Mouse (Mus musculus): ENCODE measurements around the gene 3110001I22Rik.

The 3110001I22Rik gene

DNA sequence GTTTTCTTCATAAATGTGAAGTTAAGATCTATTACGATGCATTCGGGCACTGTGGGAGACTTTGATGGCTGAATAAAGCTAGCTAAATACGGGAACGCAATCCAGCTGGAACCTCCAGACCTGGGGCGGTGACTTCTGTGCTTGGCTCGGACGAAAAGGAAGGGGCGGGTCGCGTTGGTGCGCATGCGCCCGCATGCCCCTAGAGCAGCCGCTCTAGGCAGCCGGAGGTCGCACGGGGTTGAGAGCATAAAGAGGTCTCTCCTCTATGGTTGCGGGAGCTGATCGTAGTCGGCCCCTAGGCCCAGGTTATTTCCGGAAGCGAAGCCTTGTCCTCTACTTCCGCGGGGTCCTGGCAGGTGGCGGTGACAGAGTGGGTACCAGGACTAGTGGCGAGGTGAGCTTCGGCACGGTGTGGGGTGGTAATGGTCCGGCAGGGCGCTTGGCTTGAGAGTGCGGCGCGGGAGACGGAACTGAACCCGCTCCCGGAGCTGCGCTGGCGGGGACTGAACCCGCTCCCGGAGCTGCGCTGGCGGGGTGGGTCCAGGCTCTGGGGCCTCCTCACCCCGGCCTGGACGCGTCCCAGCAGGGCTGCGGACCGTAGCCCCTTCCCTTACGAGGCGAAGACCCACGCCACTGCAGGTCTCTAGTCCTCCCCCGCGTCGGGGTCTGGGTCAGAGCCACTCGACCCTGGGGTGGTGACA is at the start of gene 3110001I22Rik, which contains the start of gene Bfar:
TSS of gene 3110001I22Rik (plus strand) at position 245 of the 701 bp plus-strand sequence.
TSS of gene Bfar (plus strand) at position 174 of the 701 bp plus-strand sequence.
- TF ChIP-seq GATA4 (IDR thresholded peaks at IDR 0.05; ENCODE audit: insufficient replicate concordance, low read length): peak; percentile 71; the same call in 1 of the 2 replicates

DNA sequence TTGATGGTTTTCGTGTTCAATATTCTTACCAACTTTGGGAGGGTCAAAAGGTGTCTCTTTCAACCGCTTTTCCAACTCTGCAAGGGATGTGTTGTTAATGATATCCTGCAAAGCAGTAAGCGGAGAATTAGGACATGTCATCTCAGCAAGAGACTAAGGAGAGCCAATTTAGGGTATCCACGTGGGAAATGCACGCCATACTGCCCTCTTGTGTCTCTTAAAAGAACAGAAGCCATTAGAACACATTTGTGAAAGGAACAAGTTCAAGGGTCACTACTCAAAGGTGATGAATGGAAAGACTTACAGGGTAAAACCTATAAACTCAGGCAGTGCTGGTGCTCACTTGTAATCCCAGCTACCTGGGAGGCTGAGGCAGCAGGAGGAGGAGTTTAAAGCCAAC is 43.4 kb upstream of the 3110001I22Rik start:
- no peak for TF ChIP-seq GATA4 (IDR thresholded peaks at IDR 0.05; ENCODE audit: insufficient replicate concordance, low read length)

DNA sequence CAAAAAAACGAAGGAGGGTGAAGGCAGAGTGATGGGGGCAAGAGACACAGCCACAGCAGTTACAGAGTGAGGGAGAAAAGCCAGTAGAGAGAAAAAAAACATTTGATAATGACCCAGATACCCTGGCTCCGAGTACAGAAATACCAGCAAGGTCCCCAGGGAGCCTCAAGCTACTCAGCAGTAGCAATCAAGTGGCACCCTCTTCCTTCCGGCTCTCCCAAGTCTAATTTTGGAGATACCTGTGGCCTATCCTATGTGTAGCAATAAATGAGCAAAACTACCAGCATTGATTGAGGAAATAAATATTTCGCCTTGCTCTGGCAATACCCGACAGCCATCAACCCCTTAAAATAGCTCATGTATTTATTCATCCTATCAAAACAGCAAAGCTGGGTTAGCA is 32.2 kb upstream of the 3110001I22Rik start:
- TF ChIP-seq GATA4 (IDR thresholded peaks at IDR 0.05; ENCODE audit: insufficient replicate concordance, low read length): no peak

DNA sequence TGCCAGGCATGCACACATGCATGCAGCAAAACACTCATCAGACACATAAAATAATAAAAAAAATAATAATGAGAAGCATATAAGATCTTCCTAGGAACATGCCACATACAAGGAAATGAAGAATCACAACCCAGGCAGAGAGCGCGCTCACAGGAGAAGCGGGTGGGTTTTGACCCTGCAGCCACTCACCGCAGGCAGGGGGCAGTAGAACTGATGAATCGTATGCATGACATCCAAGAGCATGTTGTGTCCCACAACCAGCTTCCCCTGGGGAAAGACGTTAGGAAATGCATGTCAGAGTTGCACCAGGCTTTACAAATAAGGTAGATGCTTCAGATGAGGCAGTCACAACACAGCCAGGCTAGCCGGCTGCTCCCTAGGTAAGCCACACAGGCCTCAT is 31.7 kb upstream of the 3110001I22Rik start:
- no peak for TF ChIP-seq GATA4 (IDR thresholded peaks at IDR 0.05; ENCODE audit: insufficient replicate concordance, low read length)

DNA sequence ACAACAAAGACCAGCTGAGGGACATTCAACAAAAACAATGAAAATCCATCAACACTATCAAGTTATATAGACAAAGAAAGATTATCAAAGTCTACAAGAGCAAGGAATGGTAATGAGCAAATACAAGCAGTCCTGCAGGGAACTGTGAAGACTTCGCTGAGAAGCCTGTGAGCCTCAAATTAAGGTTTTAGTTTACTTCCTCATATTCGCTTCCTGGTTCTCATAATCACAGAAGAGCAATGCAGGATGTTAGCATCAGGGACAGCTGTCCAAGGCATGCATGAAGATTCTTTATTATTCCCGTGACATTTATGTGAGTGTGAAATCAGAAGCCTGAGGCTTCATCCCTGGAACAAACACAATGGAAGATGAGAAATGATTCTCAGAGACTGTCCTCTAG is 27.3 kb upstream of the 3110001I22Rik start:
- TF ChIP-seq GATA4 (IDR thresholded peaks at IDR 0.05; ENCODE audit: insufficient replicate concordance, low read length): no peak

DNA sequence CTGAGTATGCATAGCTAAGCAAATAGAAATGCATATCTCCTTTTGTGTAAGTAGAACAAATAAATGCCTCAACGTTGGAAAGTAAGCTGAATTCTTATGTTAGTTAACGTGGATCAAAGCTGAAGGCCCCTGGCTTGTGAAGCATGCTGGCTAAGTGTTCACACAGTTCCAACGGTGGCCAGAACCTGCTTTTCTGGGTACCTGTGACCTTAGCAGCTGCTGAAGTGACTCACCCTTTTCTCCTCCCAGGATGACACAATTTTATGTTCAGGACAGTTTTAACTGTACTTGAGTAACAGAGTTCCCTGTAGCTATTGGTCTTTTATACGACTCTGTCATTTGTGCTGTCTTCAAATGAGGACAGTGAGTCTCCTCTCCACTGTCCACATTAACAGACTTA is 25.8 kb upstream of the 3110001I22Rik start:
- TF ChIP-seq GATA4 (IDR thresholded peaks at IDR 0.05; ENCODE audit: insufficient replicate concordance, low read length): no peak

DNA sequence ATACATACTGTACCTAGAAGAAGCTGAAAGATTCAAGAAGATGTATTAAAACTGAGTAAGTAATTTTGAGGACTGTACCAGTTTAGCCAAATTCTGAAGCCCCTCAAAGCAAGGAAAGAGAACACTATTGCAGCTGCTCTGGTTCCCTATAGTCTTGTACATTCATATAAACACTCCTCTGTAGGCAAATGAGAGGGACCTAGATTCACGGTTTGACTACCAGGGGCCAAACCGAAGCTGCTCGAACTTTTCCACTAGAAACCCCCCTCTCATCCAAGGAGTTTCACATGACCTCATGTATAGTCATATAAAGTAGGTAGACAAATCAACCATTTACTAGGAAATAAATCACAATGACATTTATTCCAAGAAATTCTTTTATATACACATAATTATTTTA is 12.8 kb upstream of the 3110001I22Rik start:
- no peak for TF ChIP-seq GATA4 (IDR thresholded peaks at IDR 0.05; ENCODE audit: insufficient replicate concordance, low read length)

DNA sequence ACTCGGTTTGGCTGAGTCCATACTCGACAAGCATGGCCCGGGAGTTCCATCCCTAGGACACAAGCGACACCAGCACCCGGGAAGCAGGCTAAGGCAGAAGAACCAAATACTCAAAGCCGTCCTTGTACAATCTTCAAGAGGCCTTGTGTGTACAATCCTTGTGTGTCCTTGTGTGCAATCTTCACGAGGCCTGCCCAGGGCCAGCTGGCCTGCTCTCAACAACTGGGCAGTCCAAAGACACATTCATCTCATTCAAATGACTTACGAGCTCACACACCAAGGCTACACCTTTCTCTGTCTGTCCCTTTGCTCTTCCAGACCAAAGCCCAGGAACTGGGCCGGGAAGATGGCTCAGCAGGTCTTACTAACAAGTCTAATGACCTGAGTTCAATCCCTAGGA is 11.0 kb upstream of the 3110001I22Rik start:
- TF ChIP-seq GATA4 (IDR thresholded peaks at IDR 0.05; ENCODE audit: insufficient replicate concordance, low read length): no peak

DNA sequence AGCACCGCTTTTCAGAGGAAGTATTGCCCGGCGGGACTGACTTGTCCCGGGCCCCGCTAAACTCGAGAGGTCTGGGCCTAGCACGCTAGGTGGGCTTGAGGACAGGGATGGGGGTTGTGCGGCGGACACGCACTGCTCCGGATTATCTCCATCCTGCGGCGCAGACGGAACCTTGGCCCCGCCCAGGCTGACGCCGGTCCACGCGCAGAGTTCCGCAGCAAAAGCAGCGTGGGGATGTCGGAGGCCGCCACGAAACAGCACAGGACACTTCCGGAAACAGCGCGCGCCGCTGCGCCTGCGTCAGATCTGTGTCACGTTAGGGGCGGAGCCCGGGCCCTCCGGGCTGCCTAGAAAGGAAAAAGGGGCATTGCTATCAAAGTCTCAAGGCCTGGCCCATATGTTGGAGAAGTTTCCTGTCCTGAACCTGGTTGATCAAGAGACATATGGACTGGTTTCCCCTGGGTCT is 3.8 kb upstream of the 3110001I22Rik start, which contains the start of gene Parn:
TSS of gene Parn (minus strand) at position 293 of the 466 bp plus-strand sequence.
- peak; percentile 77; the same call in 1 of the 2 replicates for TF ChIP-seq GATA4 (IDR thresholded peaks at IDR 0.05; ENCODE audit: insufficient replicate concordance, low read length)

DNA sequence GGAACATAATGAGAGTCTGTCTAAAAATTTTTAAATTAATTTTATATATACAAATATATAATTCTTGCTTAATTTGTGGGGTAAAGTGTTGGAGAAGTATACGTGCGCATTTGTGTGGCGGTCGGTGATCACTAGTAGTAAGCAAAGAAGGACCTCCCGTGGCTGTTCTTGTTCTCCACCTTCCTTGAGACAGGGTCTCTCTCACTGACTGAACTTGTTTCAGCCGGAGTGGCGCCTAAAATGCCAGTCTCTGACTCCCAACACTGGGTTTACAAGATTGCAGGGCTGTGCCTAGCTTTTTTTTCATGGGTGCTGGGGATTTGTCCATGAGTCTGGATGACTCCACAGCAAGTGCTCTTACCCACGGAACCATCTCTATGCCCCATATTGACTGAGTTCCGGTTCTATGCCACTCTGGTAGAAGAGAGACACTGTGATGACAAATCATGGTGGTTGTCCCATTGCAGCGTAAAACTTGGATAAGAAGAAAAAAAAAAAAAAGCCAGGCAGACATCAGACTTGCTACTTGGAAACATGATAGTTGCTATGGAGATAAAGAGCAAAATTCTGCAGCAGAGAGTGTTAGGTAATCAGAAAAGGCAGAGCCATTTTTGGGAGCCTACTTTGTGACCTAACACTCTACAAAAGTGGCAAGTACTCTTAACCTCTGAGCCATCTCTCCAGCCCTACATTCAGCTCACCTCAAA is 3.2 kb upstream of the 3110001I22Rik start:
- no peak for TF ChIP-seq GATA4 (IDR thresholded peaks at IDR 0.05; ENCODE audit: insufficient replicate concordance, low read length)

DNA sequence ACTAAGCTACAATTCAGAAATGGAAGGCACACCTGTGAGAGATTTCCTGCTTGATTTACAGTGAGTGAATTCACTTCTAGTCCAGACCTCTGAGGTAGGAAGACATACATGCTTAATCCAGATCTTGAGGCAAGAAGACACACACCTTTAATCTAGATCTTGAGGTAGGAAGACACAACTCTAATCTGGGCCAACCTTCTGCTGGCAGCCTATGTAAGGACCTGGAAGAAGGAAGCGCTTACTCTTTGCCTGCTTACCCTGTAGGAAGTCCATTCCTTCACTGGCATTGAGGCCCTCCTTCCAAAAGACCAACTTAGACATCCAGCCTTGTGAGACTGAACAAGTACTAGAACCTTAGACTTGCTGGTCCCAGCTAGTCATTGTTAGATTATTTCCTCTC is 2.4 kb upstream of the 3110001I22Rik start:
- TF ChIP-seq GATA4 (IDR thresholded peaks at IDR 0.05; ENCODE audit: insufficient replicate concordance, low read length): no peak

DNA sequence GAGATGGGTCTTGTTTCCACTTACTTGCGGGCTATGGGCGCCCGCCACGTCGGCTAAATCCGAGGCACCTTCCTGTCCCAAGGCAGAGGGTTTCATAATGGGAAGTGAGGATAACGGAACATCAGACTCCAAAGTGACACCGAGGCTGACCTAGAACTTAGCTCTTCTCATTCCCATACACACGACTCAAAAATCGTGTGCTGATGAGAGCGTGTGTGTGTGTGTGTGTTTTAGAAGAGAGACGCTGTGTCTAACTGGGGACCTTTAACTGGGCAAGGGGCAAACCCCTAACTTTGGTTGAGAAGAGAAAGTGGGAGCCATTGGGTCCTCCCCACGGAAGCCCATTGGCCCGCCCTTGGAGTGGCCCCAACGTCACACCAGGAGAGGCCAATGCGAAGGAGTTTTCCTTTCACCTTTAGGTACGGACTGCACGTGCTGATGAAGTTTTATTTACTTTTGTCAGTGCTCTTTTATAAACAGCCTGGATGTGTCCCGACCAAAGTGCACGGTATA is 713 bp downstream of the 3110001I22Rik start:
- TF ChIP-seq GATA4 (IDR thresholded peaks at IDR 0.05; ENCODE audit: insufficient replicate concordance, low read length): no peak

DNA sequence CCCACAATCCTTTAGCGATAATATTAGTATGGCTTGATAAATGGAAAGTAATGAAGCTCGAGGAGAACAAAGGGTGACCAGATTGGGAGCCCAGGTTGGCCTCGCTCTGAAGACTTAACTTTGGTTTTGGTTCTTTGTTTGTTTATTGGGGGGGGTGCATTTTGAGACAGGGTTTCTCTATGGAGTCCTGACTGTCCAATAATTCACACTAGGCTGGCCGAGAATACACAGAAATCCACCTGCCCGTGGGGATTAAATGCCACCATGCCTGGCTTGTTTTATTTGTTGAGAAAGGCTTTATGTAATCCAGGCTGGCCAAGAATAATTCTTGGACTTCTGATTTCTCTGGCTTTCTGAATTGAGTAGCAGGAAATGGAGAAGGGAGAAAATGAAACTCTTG is 1.4 kb downstream of the 3110001I22Rik start:
- TF ChIP-seq GATA4 (IDR thresholded peaks at IDR 0.05; ENCODE audit: insufficient replicate concordance, low read length): no peak

DNA sequence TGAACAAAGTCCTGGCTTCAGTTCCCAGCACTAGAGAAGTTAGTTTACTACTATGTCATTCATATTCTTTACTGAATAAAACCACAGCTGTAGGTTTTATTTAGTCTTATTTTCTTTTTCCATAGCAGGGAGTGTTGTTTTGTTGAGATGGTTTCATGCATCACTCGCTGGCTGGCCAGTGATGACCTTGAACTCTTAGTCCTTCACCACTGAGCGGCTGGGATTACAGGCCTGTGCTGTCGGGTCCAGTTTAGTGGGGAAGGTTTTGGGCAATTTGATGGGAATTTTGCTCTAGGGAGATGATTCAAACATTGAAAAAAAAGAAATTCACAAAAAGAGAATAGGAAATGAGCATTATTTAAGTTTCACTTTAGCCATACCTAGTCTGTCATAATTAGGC is 2.8 kb downstream of the 3110001I22Rik start:
- TF ChIP-seq GATA4 (IDR thresholded peaks at IDR 0.05; ENCODE audit: insufficient replicate concordance, low read length): no peak

DNA sequence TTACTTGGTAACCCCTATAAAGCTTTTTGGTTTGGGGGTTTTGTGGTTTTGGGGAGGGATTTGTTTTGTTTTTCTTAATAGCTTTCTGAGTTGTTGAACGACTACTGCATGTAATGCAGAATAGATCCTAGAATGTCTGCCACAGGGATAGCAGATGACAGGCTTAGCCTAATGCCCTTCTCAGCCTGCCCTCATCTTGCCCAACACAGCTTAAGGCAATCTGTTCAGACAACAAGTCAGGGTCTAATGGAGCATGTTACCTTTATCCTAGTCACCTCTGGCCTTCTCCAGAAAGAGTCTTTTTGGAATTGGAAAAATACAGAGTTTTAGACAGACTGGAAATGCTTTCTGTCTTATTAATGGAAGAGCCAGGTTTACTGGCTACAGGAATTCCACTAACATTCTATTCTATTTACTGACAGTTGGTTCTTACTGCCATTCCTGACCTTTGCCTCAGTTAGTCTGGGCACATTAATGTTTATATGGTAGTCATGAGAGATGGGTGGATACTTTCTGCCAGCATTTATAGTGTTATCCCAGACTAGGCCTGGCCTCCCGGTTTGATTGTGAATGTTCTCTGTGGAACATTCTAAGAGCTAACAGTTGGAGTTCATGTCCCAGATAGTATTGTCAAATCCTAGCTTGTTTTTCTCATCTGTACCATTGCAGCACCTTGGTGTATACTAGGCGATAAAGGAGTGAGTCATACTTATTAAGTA is 7.0 kb downstream of the 3110001I22Rik start:
- TF ChIP-seq GATA4 (IDR thresholded peaks at IDR 0.05; ENCODE audit: insufficient replicate concordance, low read length): no peak

All from liver, adult (tissue).